Mouse (Mus musculus) gastrocnemius, postnatal 14 days (tissue): Measurements from ENCODE around the gene Gm3415. TPM values are rescaled to one million over a fixed set of nuclear protein-coding genes. Genes with fewer than 3 reads are reported as not detected.
"Not testable (repeated sequence)": the region's sequence is repeated elsewhere in the genome, so short reads cannot be mapped to it uniquely, and the experiment has no call there.

Source experiments
- DNase-seq: peaks from one replicate; pipeline ENCODE4 v3.0.0; 2021; ENCODE audit warnings: mixed read lengths
- intact Hi-C: fragments of 180-260 bp; cut with DNase I; formaldehyde crosslinking; loops from one replicate; pipeline ENCODE4 v1.15.1; 2025; ENCODE audit warnings: low total_unique reads
- long read RNA-seq, 2 experiments: library from polyadenylated mRNA; stranded (forward); transcript quantifications; one replicate each; pipeline ENCODE4 v2.0.0; 2021
- total RNA-seq, 2 experiments: library from RNA; stranded (reverse); gene quantifications; 2 replicates each; pipeline ENCODE4 v1.2.3; 2021

The Gm3415 gene
- not detected for total RNA-seq
- long read RNA-seq, experiment 1, result 0 reads
- long read RNA-seq, experiment 2, result 0 reads

GRCm38 (mm10) chr5:146555836-146556235, at the start of gene Gm3415:
Gm3415 (plus strand) TSS chr5:146556136.
- DNase-seq, intact Hi-C loops: not testable (repeated sequence)

GRCm38 (mm10) chr5:146513823-146514222, 42.1 kb upstream of the Gm3415 start, which contains the start of gene Gm3402:
Gm3402 (plus strand) TSS chr5:146514123.
- intact Hi-C loops, DNase-seq: not testable (repeated sequence)

- intact Hi-C loops, result not testable (repeated sequence)
These were observed 30.4 kb upstream of the Gm3415 start, which contains the start of gene Gm3404 for GRCm38 (mm10) chr5:146525501-146525900. Gm3404 (plus strand) TSS chr5:146525801.

GRCm38 (mm10) chr5:146537347-146537746, 18.6 kb upstream of the Gm3415 start, which contains the start of gene Gm3409:
Gm3409 (plus strand) TSS chr5:146537647.
- DNase-seq, intact Hi-C loops: not testable (repeated sequence)

More at GRCm38 (mm10) chr5:146525501-146525900, 30.4 kb upstream of the Gm3415 start, which contains the start of gene Gm3404:
- not testable (repeated sequence) for DNase-seq

GRCm38 (mm10) chr5:146564259-146564658, 8.3 kb downstream of the Gm3415 start:
- no peak for DNase-seq
- intact Hi-C loops, result no loop called here

- DNase-seq, result no peak
- intact Hi-C loops, result no loop called here
These were observed 11.1 kb downstream of the Gm3415 start for GRCm38 (mm10) chr5:146567054-146567453.

- DNase-seq, intact Hi-C loops: not testable (repeated sequence)
These were observed 14.2 kb downstream of the Gm3415 start for GRCm38 (mm10) chr5:146570179-146570578.

GRCm38 (mm10) chr5:146571830-146572734, 16.1 kb downstream of the Gm3415 start:
- intact Hi-C loops, result not testable (repeated sequence)

GRCm38 (mm10) chr5:146572735-146573042, 16.8 kb downstream of the Gm3415 start:
- DNase-seq, intact Hi-C loops: not testable (repeated sequence)

More at GRCm38 (mm10) chr5:146571830-146572734, 16.1 kb downstream of the Gm3415 start:
- DNase-seq, result not testable (repeated sequence)

- intact Hi-C loops, result no loop called here
- DNase-seq, result no peak
These were observed 20.7 kb downstream of the Gm3415 start for GRCm38 (mm10) chr5:146576668-146577067.

GRCm38 (mm10) chr5:146584156-146584477, 28.2 kb downstream of the Gm3415 start:
- intact Hi-C loops, result no loop called here
- DNase-seq, result no peak

- peak; percentile 10 for DNase-seq
- intact Hi-C loops, result no loop called here
These were observed 28.8 kb downstream of the Gm3415 start, which contains the start of gene Gpr12 for GRCm38 (mm10) chr5:146584478-146585306. Gpr12 (minus strand) TSS chr5:146585239.

- intact Hi-C loops, result no loop called here
- DNase-seq, result no peak
These were observed 29.3 kb downstream of the Gm3415 start for GRCm38 (mm10) chr5:146585307-146585651.

GRCm38 (mm10) chr5:146586357-146587070, 30.6 kb downstream of the Gm3415 start:
- intact Hi-C loops, result no loop called here
- no peak for DNase-seq

GRCm38 (mm10) chr5:146590987-146591386, 35.1 kb downstream of the Gm3415 start:
- intact Hi-C loops, result no loop called here
- no peak for DNase-seq

GRCm38 (mm10) chr5:146591636-146592035, 35.7 kb downstream of the Gm3415 start:
- intact Hi-C loops, result no loop called here
- no peak for DNase-seq

GRCm38 (mm10) chr5:146592580-146592979, 36.6 kb downstream of the Gm3415 start:
- intact Hi-C loops, result no loop called here
- DNase-seq, result no peak

GRCm38 (mm10) chr5:146596612-146597502, 40.9 kb downstream of the Gm3415 start:
- no peak for DNase-seq
- intact Hi-C loops, result no loop called here
